Mouse (Mus musculus): Measurements from ENCODE around the gene Tirap. TPM values are rescaled to one million over a fixed set of nuclear protein-coding genes. Genes with fewer than 3 reads are reported as not detected.

The Tirap gene
- polyA plus RNA-seq, 1 experiment, result 10.8 TPM

DNA sequence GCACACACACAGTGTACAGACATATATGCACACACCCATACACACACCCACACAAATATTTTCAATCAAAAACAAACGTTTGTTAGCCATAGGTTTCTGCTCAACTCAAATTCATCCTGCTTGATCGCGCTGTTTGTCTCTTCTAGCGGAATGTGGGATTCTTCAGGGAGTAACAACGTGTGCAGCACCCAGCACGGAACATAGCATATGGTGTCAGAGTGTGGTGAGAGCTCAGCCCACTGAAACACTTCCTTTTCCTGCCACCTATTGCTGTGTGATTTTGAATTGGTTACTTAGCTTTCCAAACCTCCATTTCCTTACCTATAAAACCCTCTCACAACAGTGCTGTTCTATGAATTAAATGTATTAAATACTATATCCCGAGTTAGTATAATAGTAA, 30.0 kb downstream of the Tirap start:
- Histone ChIP-seq H3K4me3 (ENCODE audit: low read depth, low read length) (no peak overlapping the region), H3K9ac (ENCODE audit: low read depth, poor library complexity, severe bottlenecking) (no peak overlapping the region), H3K27ac (ENCODE audit: insufficient read depth, low read length) (no peak overlapping the region), H3K27me3 (ENCODE audit: control insufficient read depth, insufficient read depth, low read length, poor library complexity, severe bottlenecking) (no peaks in the 10 kb centered on the region), H3K36me3 (ENCODE audit: control insufficient read depth, insufficient read depth, low read length, poor library complexity, severe bottlenecking) (peaks cover 4% of the 10 kb centered on the region; the same call in 1 of the 2 replicates), H3K9me3 (replicated peaks; ENCODE audit: control insufficient read depth, insufficient read depth, low read length, poor library complexity, severe bottlenecking) (no peaks in the 10 kb centered on the region), H3K4me1 (ENCODE audit: control insufficient read depth, insufficient read depth, low read length) (peaks cover under 1% of the 10 kb centered on the region)
- no peak for TF ChIP-seq POLR2A (IDR thresholded peaks at IDR 0.05; ENCODE audit: insufficient read depth, low read length)
- TF ChIP-seq EP300 (IDR thresholded peaks at IDR 0.05; ENCODE audit: insufficient read depth, low read depth, low read length), result no peak
- TF ChIP-seq CTCF (IDR thresholded peaks at IDR 0.05; ENCODE audit: low read depth, low read length), result no peak

GRCm38 (mm10) chr9:35166798-35167635, 33.1 kb downstream of the Tirap start:
- H3K4me1 ChIP-seq (ENCODE audit: control insufficient read depth, insufficient read depth, low read length), result no peaks in the 10 kb centered on the region
- no peak for TF ChIP-seq POLR2A (IDR thresholded peaks at IDR 0.05; ENCODE audit: insufficient read depth, low read length)
- no peak for TF ChIP-seq CTCF (IDR thresholded peaks at IDR 0.05; ENCODE audit: low read depth, low read length)
- no peak for TF ChIP-seq EP300 (IDR thresholded peaks at IDR 0.05; ENCODE audit: insufficient read depth, low read depth, low read length)
- no peaks in the 10 kb centered on the region for H3K9me3 ChIP-seq (replicated peaks; ENCODE audit: control insufficient read depth, insufficient read depth, low read length, poor library complexity, severe bottlenecking)
- H3K27me3 ChIP-seq (ENCODE audit: control insufficient read depth, insufficient read depth, low read length, poor library complexity, severe bottlenecking), result no peaks in the 10 kb centered on the region
- H3K4me3 ChIP-seq (ENCODE audit: low read depth, low read length), result no peak overlapping the region
- H3K27ac ChIP-seq (ENCODE audit: insufficient read depth, low read length), result no peak overlapping the region
- H3K9ac ChIP-seq (ENCODE audit: low read depth, poor library complexity, severe bottlenecking), result no peak overlapping the region
- H3K36me3 ChIP-seq (ENCODE audit: control insufficient read depth, insufficient read depth, low read length, poor library complexity, severe bottlenecking), result peaks cover 4% of the 10 kb centered on the region; the same call in 1 of the 2 replicates

GRCm38 (mm10) chr9:35166144-35166797, 33.8 kb downstream of the Tirap start:
- H3K27ac ChIP-seq (ENCODE audit: insufficient read depth, low read length), result no peak overlapping the region

DNA sequence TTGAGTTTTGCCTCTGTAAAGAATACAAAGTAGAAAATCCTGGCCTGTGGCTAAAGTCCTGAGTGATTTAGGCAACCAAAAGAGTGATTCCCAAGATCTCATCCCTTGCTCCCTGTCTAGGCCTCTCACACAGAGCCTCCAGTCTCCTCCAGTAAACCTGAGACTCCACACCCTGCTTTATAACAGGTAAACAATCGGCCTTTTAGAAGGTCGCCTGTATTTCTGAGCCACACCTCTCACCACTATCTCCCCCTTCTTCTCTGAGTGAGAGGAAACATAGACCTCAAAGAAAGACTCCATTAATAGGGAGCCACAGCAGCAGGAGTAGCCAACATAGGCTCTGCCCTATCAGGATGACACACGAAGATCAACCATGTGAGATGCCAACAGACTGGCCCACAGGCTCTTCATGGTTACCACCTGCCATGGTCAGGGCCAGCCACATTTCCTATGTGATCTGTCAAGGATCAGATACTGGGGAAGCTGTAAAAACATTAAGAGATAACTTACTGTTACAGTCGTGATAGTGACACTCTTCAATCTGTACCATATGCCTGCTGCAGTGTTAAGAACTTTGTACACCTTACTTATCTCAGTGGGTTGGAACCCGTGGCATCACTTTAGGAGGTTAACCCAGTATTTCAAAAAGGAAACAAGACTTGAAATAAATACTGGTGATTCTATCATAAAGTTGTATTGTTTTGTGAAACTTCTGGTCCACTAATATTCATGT, 35.8 kb downstream of the Tirap start:
- no peaks in the 10 kb centered on the region for H3K4me1 ChIP-seq (ENCODE audit: control insufficient read depth, insufficient read depth, low read length)
- H3K27me3 ChIP-seq (ENCODE audit: control insufficient read depth, insufficient read depth, low read length, poor library complexity, severe bottlenecking), result no peaks in the 10 kb centered on the region
- H3K4me3 ChIP-seq (ENCODE audit: low read depth, low read length), result no peak overlapping the region
- H3K9ac ChIP-seq (ENCODE audit: low read depth, poor library complexity, severe bottlenecking), result no peak overlapping the region
- TF ChIP-seq CTCF (IDR thresholded peaks at IDR 0.05; ENCODE audit: low read depth, low read length) (no peak), EP300 (IDR thresholded peaks at IDR 0.05; ENCODE audit: insufficient read depth, low read depth, low read length) (no peak), POLR2A (IDR thresholded peaks at IDR 0.05; ENCODE audit: insufficient read depth, low read length) (no peak)
- H3K27ac ChIP-seq (ENCODE audit: insufficient read depth, low read length), result no peak overlapping the region
- no peaks in the 10 kb centered on the region for H3K9me3 ChIP-seq (replicated peaks; ENCODE audit: control insufficient read depth, insufficient read depth, low read length, poor library complexity, severe bottlenecking)
- H3K36me3 ChIP-seq (ENCODE audit: control insufficient read depth, insufficient read depth, low read length, poor library complexity, severe bottlenecking), result no peaks in the 10 kb centered on the region; the same call in 1 of the 2 replicates

More at GRCm38 (mm10) chr9:35166144-35166797, 33.8 kb downstream of the Tirap start:
- Histone ChIP-seq H3K4me3 (ENCODE audit: low read depth, low read length) (no peak overlapping the region), H3K9ac (ENCODE audit: low read depth, poor library complexity, severe bottlenecking) (no peak overlapping the region), H3K36me3 (ENCODE audit: control insufficient read depth, insufficient read depth, low read length, poor library complexity, severe bottlenecking) (peaks cover 4% of the 10 kb centered on the region; the same call in 1 of the 2 replicates), H3K27me3 (ENCODE audit: control insufficient read depth, insufficient read depth, low read length, poor library complexity, severe bottlenecking) (no peaks in the 10 kb centered on the region), H3K4me1 (ENCODE audit: control insufficient read depth, insufficient read depth, low read length) (no peaks in the 10 kb centered on the region), H3K9me3 (replicated peaks; ENCODE audit: control insufficient read depth, insufficient read depth, low read length, poor library complexity, severe bottlenecking) (no peaks in the 10 kb centered on the region)
- TF ChIP-seq POLR2A (IDR thresholded peaks at IDR 0.05; ENCODE audit: insufficient read depth, low read length) (no peak), EP300 (IDR thresholded peaks at IDR 0.05; ENCODE audit: insufficient read depth, low read depth, low read length) (no peak), CTCF (IDR thresholded peaks at IDR 0.05; ENCODE audit: low read depth, low read length) (peak; percentile 19)

DNA sequence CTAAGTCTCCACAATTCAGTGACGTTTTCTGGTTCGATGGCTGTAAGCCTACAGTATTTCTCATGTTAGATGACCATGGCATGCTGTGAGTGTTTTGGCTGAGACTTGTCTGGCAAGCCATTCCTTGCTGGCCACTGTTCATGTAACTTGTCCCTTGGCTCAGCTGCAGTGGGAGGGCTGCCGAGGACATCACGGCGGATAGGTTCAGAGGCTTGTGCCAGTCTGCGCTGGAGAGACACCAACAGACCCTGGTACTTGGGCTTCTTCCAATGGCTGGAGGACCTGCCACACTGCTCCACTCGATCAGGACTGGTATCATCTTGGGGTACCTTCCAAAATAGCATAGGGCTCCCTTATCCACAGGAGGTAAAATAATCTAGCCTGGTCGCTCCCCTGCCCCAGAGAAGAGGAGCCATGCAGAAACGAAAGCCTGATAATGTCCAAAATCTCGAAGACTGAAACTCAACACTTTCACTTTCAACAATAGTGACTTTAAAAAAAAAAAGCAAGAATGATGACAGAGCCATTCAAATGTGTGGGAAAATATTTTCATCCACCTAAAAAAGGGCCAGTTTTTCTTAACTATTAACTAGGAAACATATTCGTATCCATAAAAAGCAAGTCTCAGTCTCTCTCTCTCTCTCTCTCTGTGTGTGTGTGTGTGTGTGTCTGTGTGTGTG, 36.9 kb downstream of the Tirap start:
- Histone ChIP-seq H3K36me3 (ENCODE audit: control insufficient read depth, insufficient read depth, low read length, poor library complexity, severe bottlenecking) (no peaks in the 10 kb centered on the region; the same call in 1 of the 2 replicates), H3K27ac (ENCODE audit: insufficient read depth, low read length) (no peak overlapping the region), H3K9me3 (replicated peaks; ENCODE audit: control insufficient read depth, insufficient read depth, low read length, poor library complexity, severe bottlenecking) (no peaks in the 10 kb centered on the region), H3K9ac (ENCODE audit: low read depth, poor library complexity, severe bottlenecking) (no peak overlapping the region), H3K27me3 (ENCODE audit: control insufficient read depth, insufficient read depth, low read length, poor library complexity, severe bottlenecking) (no peaks in the 10 kb centered on the region), H3K4me3 (ENCODE audit: low read depth, low read length) (no peak overlapping the region), H3K4me1 (ENCODE audit: control insufficient read depth, insufficient read depth, low read length) (no peaks in the 10 kb centered on the region)
- TF ChIP-seq POLR2A (IDR thresholded peaks at IDR 0.05; ENCODE audit: insufficient read depth, low read length), result no peak
- TF ChIP-seq CTCF (IDR thresholded peaks at IDR 0.05; ENCODE audit: low read depth, low read length), result no peak
- no peak for TF ChIP-seq EP300 (IDR thresholded peaks at IDR 0.05; ENCODE audit: insufficient read depth, low read depth, low read length)
